Mouse (Mus musculus) embryonic stem cell, embryonic (primary cell): ENCODE measurements at regions not wholly inside any gene's neighbourhood (a gene's known extent, or its start where the extent isn't known, plus 50 kb on each side); places are given as distances from the start of the nearest gene placed in this dataset.

Experiments used
- CTCF ChIA-PET, 4 experiments: fragments of 300-600 bp in 2 of 4; fragments of 350-600 bp in 2 of 4; sonication (Branson Sonifier 250); formaldehyde crosslinking; loops; one replicate each; lab custom pipeline; 2022; ENCODE audit warnings: inconsistent platforms in 2 of 4; lab: Charles Lee
- POLR2A ChIA-PET, 4 experiments: fragments of 300-600 bp in 2 of 4; fragments of 350-600 bp in 2 of 4; sonication (Branson Sonifier 250); formaldehyde crosslinking; loops; one replicate each; lab custom pipeline; 2022; ENCODE audit warnings: antibody characterized with exemption in 4 of 4, inconsistent platforms in 1 of 4; lab: Charles Lee

DNA sequence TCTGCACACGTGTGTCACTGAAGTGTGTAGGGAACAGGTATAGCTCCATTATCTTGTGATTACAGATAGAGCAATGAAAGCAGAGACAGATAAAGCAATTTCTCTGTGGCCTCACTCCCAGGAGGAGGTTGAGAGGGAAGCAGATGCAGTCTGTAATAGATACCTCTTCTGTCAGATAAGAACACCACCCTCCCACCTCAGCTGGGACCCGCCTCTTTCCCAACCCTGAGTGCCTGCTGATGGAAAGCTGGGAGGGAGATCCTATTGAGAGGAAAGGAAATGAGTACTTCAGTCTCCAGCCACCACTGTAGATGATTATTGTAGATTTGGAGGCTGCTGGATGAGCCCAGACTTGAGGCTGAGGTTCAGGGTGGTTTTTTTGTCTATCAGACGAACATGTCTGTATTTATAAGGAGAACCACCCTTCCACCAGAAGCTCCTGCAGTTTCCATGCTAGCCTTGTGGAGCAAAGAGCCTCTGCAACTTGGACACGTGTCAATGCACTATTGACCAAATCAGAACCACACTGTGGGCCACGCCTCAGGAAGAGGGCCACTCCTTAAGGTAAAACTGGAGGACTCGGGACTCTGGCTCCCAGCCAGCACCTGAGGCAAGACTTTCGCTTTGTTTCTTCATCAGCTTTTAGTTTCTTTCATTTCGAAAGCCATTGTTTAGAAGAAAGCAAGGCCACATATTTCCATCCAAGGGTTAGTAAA lies 55.3 kb upstream of the Plekha5 start:
- POLR2A ChIA-PET: interaction anchor here in 2 of 4 experiments (1.0 kb wide), 2 partner anchors 9 to 77 kb away, joined by 3 read pairs; no protein-coding TSS in a partner anchor
- CTCF ChIA-PET: no interaction called here

DNA sequence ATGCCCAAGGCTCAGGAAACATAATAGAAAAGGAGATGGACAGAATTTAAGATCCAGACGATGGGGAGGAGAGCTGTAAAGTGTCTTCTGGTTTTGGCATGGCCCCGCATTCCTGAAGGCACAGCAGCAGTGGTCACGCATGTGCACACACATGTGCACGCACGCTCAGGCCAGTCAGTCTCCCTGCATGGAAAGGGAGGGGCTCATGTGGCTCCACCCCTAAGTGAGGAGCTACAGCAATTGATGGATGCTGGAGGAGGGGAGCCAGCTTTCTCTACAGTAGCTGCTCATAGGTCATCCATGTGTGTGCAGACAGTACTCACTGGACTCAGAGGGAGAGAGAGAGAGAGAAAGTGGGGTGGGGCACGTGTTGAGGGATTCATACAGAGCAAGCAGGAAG lies 56.6 kb upstream of the Plekha5 start:
- CTCF ChIA-PET: no interaction called here
- POLR2A ChIA-PET: no interaction called here

DNA sequence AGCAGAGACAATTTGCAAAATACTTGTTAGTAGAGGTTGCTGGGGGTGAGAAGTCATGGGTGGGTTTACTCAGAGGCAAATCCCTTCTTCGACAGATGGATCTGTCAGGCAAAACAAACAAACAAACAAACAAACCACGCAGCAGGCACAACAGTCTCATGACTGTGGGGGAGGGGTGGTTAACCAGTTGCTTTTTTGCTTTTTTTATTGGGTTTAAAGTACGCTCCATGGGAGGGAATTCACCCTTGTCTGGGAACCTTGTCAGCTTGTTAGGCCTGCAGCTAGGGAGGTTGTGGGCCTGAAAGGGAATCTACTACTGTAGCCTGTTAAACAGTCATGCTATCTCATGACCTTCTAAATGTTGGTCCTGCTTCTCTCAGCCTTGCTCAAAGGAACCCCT lies 57.1 kb upstream of the Plekha5 start:
- ChIA-PET POLR2A (no interaction called here), CTCF (interaction anchor here in 1 of 4 experiments (0.7 kb wide), 1 partner anchor 108 kb away, joined by 3 read pairs; no protein-coding TSS in a partner anchor)

DNA sequence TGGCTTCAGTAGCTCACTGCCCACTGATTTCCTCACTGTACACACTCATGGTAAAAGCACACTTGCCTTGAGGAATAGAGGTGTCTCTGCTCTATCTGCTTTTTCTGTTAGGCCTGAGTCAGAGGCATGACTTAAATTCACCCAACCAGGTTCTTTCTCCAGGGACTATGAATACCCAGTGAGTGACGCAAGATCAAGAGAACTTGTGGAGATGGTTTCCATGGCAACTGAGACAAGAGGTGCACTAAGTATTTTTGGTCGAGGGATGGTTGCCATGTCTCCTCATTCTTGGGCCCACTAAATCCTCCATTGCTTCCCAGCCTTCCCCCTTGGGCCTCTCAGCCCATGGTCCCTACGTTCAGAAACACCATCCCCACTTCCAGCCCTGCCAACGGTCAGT lies 62.9 kb upstream of the Plekha5 start:
- POLR2A ChIA-PET: interaction anchor here in 1 of 4 experiments (0.6 to 1.1 kb wide), 2 partner anchors 8 to 261 kb away, joined by 3 to 5 read pairs; no protein-coding TSS in a partner anchor
- CTCF ChIA-PET: no interaction called here

DNA sequence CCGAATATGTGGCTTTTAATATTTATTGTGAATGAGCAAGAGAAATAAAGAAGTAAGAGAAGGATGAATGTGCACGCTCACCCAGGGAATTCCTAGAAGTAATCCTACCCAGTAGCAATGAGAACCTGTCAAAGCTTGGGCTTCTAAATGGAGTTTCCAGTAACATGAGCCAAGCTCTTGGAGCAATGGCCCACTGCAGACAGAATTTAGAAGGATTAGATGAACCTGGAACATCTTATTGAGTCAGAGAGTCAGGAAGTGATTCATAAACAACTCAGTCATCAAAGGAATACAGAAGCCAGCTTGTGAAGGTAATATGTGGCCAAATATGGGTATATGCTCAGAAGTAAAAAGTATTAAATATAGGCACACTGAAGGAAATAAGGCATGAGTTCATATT lies 66.0 kb upstream of the Plekha5 start:
- ChIA-PET CTCF (no interaction called here), POLR2A (no interaction called here)

DNA sequence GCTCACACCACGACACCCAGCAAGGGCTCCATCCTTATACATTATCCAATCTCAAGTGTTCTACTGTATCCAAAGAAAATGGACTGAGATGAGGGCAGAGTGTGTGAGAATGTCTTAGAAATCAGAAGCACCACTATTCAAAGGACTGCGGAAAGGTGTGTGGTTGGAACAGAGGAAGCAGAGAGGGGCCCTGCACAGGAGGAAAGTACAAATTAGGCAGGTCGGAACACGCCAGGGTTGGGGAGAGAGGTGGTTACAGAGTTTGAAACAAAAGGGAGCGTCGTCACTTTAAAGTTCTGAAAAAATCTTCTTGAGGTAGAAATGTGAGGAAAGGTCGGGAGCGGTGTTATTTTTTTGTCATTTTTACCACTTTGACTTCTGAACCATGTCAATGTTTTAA lies 66.6 kb upstream of the Plekha5 start:
- POLR2A ChIA-PET: no interaction called here
- CTCF ChIA-PET: no interaction called here

DNA sequence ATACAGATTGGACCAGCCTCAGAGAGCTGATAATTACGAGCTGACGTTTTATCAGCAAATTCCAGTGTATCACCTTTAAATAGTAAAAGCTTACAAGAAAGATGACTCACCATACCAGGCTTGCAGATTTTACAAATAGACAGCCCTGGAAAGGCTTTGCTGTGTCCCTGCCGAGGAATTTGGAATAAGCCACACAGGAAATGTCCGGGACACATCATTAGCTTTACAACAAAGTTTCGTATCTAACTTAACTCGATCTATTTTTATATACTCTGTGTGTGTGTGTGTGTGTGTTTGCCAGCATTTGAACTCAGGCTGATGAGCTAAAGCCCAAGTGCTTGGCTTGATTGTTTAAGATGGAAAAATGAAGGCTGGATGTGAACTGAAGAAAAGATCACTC lies 69.8 kb upstream of the Plekha5 start:
- CTCF ChIA-PET: interaction anchor here in 1 of 4 experiments (0.6 kb wide), 1 partner anchor 70 kb away, joined by 5 read pairs; no protein-coding TSS in a partner anchor
- POLR2A ChIA-PET: interaction anchor here in 1 of 4 experiments (1.1 kb wide), 1 partner anchor 17 kb away, joined by 3 read pairs; no protein-coding TSS in a partner anchor

DNA sequence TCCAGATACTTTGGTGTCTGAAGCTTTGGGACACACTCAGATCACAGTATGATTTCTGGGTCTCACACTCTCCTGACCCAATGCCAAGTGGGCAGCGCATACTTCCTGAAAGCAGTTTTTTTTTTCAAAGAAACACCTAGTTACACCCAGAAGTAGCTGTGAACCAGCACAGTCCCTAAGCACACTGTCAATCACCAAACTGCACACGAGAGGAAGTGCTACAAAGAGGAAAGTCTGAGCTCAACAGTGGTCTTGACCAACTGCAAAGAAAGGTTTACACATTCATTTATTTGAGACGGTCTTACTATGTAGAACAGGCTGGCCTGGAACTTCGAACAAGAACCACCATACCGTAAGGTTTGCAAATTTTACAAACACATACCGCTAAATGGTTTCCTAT lies 70.2 kb upstream of the Plekha5 start:
- ChIA-PET CTCF (interaction anchor here in 1 of 4 experiments (0.6 kb wide), 1 partner anchor 69 kb away, joined by 5 read pairs; no protein-coding TSS in a partner anchor), POLR2A (interaction anchor here in 1 of 4 experiments (1.1 kb wide), 1 partner anchor 17 kb away, joined by 3 read pairs; no protein-coding TSS in a partner anchor)

DNA sequence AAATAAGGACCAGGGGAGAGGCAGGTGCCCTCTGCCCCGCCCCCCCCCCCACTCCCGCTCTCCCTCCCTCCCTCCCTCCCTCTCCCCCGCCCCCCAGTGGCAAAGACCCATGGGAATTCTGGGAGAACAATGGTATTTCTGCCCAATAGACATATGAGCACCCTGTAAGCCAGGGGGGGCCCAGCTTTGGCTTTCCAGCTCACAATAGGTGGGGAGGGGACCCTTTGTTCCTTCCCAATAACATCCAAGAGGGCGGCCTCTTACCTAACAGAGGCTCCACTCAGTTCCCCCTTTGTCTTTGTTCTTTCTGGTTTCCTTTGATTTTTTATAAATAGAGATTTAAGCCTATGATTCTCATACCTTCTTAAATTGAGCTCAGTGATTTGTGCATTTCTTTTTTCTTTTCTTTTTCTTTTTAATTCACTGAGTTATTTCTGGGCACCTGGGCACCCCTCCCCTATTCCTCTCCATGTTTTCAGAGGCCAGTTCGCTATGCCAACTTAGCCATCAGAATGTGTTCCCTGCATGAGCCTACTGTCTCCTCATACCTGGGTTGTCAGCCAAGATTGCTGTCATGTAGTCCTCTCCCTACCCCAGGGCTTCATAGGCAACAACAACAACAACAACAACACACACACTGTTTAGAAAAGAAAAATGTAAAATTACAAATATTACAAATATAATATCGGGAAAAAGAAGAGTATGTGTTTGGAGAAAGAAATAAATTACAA lies 72.3 kb upstream of the Plekha5 start:
- CTCF ChIA-PET: no interaction called here
- POLR2A ChIA-PET: interaction anchor here in 2 of 4 experiments (0.9 to 1.1 kb wide), 2 partner anchors 14 to 93 kb away, joined by 3 to 4 read pairs; no protein-coding TSS in a partner anchor

DNA sequence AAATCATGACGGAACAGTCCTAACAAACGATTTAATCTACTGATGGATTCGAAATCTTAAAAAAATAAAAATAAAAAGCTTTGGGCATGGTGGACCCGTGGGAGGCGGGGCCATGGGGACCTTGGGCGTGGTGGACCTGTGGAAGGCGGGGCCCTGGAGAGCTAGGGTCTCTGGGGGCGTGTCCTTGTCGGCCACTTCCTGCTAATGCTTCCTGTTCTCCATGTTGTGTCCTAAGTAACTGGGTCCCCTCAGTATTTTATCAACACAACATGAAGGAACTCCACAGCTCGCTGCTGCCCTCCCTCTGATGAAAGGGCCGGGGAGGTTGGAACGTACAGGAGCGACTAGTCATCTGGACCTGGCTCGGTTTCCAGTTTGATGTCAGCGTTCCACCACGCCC lies 75.3 kb upstream of the Plekha5 start:
- ChIA-PET CTCF (no interaction called here), POLR2A (interaction anchor here in 2 of 4 experiments (0.7 to 1.9 kb wide), 3 partner anchors 10 to 13 kb away, joined by 3 to 6 read pairs (median 3); no protein-coding TSS in a partner anchor)

DNA sequence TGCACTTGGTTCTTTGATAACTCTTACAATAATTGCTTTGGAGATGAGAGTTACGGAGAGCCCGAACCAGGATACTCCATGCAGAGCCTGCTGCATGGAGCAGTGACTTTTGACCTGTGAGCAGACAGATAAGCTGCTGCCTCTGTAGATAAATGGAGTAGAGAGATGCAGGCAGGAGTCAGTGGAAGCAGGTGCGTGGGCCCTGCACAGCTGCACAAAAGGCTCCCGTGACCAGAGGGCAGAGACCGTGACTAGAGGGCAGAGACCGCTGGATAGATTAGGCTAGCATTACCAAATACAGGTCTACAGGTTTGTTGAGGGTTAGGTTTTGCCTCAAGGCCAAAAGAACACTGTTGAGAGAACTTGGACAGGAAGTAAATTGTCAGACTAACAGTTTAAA lies 76.9 kb upstream of the Plekha5 start:
- CTCF ChIA-PET: no interaction called here
- POLR2A ChIA-PET: no interaction called here

DNA sequence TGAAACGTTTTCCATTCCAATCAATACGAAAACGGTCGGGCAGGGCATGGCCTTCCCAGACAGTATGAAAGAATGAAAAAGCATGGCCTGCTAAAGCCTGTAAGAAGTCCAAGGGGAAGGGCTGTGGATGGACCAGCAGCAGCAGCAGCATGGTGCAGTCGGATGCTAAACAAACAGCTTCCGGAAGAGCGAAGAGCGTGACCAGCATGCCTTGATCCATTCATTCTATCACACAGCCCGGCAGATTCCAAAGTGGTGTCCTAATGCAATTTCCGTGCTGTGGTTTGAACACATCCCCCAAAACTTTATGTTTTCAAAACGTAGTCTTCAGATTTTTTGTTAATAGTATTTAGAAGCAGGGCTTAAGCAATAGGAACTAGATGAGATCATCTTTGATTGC lies 80.2 kb upstream of the Plekha5 start:
- ChIA-PET CTCF (no interaction called here), POLR2A (no interaction called here)

DNA sequence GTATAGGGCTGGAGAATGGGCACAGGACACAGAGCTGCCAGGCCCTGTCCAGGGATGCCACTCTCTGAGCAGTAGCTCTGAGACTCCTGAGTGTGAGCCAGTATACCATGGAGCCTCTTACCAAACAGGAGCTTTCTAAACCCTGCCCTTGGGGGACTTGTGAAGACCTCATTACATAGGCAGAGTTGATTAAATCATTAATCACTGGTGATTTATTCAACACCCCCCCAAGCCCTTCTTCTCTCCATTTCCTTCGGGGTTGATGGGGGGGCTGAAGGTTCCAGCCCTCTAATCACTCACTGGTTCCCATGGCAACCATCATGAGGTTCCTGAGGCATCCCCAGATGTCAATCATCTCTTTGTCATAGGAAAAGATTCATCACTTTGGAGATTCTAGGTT lies 81.0 kb upstream of the Plekha5 start:
- CTCF ChIA-PET: interaction anchor here in 2 of 4 experiments (0.6 to 1.0 kb wide), 2 partner anchors 111 to 262 kb away, joined by 3 read pairs; no protein-coding TSS in a partner anchor
- POLR2A ChIA-PET: no interaction called here

DNA sequence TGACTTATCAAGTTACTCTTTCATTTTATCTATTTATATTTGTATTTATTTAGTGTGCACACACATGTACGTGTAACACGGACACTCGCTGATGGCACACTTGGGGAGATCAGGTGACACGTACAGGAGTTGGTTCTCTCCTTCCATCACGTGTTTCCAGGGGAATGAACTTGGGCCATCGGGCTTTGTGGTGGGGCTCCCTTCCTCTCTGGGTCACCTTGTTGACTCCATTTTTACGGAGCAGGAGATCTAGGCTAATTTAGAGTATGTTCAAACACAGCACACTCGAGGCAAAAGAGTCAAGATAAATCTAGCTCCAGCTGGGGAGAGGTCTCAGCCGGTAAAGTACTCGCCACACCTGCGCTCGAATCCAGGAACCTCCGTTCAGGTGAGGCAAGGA lies 84.1 kb upstream of the Plekha5 start:
- POLR2A ChIA-PET: interaction anchor here in 3 of 4 experiments (0.7 to 1.9 kb wide), 3 partner anchors 10 to 189 kb away, joined by 3 to 6 read pairs (median 3); no protein-coding TSS in a partner anchor
- CTCF ChIA-PET: interaction anchor here in 1 of 4 experiments (0.6 kb wide), 1 partner anchor 385 kb away, joined by 5 read pairs; no protein-coding TSS in a partner anchor

DNA sequence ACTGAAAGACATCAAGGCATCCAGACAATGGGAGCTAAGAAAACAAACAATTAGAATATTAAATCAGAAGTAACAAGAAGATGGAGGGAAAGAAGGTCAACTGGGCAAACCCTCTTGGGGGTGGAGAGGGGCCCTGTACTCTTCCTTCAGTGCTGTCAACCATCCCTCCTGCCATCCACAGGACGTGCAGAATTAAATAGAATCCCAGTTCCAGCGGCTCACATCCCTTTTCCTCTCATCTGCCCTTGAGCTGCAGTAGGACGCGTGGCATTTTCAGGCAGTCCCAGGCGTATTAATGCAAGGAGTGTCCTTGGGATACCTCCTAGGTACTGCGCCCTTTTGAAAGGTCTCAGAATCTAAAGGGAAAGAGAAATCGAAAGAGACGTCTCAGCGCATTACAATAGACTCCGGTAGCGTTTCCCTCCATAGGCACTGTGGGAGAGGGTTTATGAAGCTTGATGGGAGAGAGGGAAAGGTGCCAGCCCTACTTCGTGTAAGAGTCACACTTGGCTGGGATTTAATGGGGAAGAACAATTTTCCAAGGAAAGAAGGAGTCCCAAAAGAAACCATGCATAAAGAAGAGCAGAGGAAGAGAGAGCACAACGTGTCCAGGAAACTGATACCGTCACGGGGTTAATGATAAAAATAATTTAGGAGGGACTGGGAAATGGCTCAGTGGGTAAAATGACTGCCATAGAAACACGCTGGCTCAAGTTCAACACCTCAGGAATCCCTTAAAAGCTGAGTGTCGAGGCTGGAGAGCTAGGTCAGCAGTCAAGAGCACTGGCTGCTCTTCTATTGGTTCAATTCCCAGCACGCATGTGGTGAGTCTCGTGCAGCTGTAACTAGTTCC lies 85.7 kb upstream of the Plekha5 start:
- ChIA-PET CTCF (interaction anchor here in 1 of 4 experiments (0.6 kb wide), 1 partner anchor 116 kb away, joined by 3 read pairs; no protein-coding TSS in a partner anchor), POLR2A (interaction anchor here in 3 of 4 experiments (0.5 to 2.1 kb wide), 9 partner anchors 10 to 354 kb away, joined by 3 to 6 read pairs (median 4); no protein-coding TSS in a partner anchor)

DNA sequence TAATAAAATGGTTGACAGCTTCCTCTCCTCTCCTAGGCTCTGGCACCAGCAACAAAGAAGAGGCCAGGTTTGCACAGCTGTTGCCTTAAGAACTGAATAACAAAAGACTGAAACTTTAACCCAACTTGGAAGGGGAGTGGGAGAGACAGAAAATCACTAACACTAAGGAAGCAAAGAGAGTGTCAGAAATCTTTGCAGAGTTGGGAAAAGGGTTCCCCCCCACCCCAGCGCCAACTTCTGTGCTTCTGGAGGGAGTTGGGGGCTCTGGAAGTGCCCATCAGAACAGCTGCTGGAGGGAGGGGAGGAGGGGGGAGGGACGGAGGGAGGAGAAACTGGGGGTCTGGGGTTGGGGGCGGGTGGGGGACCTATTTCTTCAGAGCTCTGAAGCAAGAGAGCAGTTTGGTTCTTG lies 86.8 kb upstream of the Plekha5 start:
- CTCF ChIA-PET: no interaction called here
- POLR2A ChIA-PET: interaction anchor here in 3 of 4 experiments (0.6 to 2.1 kb wide), 21 partner anchors 8 to 372 kb away, joined by 3 to 7 read pairs (median 4); partner anchors contain the start of gene Plekha5 (in 1 of the 3)

DNA sequence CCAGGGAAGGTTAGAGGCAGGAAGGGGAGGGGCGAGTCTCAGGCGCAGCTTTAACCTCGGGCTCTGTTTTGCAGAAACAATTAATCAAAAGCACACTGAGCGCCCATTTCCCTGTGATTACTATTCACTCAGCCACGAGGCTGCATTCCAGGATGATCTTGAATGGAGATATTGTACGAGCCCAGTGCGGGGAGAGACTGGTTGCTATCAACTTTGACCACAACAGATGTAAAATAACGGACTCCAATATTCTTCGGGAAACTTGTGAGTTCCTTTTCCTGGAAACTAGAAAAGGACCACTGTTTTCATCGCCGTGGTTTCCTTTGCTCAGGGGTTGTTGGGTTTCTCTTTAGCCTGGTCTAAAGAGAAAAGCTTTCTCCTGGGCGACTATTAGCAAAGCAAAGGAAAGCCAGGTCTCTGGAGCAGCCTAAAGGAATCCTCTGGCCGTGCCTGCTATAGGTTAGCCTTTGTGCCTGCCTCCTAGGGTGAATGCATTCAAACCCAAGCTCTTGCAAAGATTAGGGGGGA lies 87.4 kb upstream of the Plekha5 start:
- CTCF ChIA-PET: interaction anchor here in 1 of 4 experiments (0.5 kb wide), 1 partner anchor 75 kb away, joined by 4 read pairs; no protein-coding TSS in a partner anchor
- POLR2A ChIA-PET: interaction anchor here in 3 of 4 experiments (0.5 to 2.1 kb wide), 25 partner anchors 8 to 693 kb away, joined by 3 to 7 read pairs (median 3); partner anchors contain the start of gene Plekha5 (in 1 of the 3)

DNA sequence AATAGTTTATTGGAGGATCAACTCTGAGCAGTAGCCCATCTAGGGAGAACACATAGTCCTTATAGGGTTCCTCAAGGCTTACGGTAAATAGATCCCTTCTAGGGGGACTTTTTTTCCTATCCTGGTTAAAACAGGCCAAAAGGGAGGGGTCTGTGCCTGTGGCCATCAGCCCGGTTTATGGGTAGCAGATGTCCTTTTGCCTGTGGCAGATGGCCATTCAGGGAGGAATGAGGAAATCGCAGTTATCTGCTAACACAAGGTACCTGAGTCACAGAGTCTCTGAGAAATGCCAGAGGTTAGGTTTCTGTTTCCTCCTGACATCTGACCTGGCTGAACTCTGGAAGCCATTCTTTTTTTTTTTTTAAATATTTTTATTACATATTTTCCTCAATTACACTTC lies 90.5 kb upstream of the Plekha5 start:
- POLR2A ChIA-PET: no interaction called here

More for the DNA sequence above, 90.5 kb upstream of the Plekha5 start:
- CTCF ChIA-PET: no interaction called here
